Mouse (Mus musculus): ENCODE data around the gene Gdpd4.

Gdpd4 gene

DNA sequence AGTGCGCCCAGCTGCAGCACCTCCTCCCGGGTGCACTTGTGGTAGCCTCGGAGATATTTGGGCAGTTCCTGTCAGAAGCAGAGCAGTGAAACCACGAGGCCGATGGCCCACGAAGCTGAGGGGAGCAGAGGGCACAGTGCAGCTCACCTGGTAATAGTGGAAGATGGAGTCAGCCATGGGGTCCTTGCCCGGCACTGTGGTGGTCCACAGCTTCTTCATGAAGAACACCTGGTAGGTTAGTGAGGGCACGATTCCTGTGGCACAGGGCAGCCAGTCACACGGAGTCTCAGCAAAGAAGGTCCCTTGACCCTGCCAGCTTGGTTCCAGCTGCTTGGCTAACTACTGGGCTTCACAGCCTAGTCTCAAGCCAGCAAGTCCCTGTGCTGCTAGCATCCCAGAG is 134.7 kb downstream of the Gdpd4 start:
- TF ChIP-seq GATA4 (IDR thresholded peaks at IDR 0.05; ENCODE audit: insufficient replicate concordance, low read length) = no peak

DNA sequence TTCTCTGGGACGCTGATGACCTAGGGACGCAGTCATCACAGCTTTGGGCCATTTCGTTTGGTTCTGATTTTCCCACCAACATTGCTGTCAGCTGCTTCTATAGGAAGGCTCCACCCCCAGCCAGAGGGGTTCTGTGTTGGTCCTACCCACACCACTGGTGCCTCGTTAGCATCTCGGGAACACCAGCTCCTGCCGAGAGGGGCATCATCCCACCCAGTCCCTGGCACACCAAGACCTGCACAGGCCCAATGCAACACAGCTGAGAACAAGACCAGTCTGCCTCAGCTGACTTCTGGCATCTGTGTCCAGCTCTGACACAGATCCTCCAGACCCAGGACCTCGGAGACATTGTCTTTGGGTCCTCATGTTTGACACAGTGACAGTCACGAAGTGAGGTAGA is 135.2 kb downstream of the Gdpd4 start:
- TF ChIP-seq GATA4 (IDR thresholded peaks at IDR 0.05; ENCODE audit: insufficient replicate concordance, low read length) = no peak

DNA sequence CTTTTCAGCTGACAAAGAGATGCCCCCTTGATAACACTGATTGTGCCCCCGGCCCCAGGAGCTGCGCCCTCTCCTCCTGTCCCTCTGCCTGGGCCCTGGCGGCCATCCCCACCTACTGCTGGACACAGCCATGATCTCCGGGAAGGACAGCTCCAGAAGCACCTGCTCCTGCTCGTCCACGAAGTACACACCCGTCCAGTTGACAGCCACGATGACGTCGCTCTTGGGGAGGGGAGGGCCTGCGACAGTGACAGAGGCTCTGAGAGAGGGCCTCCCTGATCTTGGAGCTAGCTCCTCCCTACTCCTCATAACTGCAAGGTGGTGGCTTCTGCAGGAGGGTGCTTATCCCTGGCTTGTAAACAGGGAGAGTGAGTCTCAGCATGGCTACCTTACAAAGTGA is 146.5 kb downstream of the Gdpd4 start:
- TF ChIP-seq GATA4 (IDR thresholded peaks at IDR 0.05; ENCODE audit: insufficient replicate concordance, low read length) = no peak

DNA sequence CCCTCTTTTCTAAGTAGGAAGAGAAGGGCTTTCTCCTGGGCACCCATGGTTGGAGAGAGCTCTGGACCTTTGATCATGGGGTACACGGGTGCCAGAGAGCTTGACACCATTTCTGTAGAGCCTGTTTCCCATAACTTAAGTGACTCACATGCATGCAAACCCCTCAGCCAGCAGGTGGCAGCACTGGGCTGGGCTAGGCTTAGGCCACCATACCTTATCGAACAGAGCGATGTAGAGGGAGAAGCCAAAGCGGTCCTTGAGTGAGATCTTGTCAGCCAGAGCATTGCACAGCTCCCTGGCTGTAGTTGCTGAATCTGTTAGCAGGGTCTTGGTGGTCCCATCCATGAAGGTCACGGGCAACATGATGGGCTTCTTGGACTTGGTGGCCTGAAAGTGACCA is 151.9 kb downstream of the Gdpd4 start:
- TF ChIP-seq GATA4 (IDR thresholded peaks at IDR 0.05; ENCODE audit: insufficient replicate concordance, low read length) = no peak; the same call in 1 of the 2 replicates

DNA sequence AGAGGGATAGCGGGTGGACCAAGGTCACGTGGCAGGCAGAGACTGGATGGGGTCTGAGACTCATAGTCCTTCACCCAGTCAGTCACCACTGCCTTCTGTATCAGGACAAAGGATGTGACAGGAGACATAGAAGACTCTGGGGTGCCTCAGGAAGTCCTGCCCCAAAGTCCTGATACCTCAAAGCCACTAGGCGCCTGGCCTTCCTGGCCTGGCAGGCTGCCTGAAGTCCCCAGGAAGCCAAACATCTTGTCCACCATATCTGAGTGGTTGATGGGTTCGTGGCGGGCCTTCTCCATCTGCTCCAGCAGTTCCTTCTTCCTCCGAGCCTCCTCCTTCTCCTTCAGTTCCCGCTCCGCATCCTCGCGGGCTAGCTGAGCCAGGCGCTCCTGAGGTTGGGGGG is 157.7 kb downstream of the Gdpd4 start:
- TF ChIP-seq GATA4 (IDR thresholded peaks at IDR 0.05; ENCODE audit: insufficient replicate concordance, low read length) = peak; percentile 92; the same call in 1 of the 2 replicates

DNA sequence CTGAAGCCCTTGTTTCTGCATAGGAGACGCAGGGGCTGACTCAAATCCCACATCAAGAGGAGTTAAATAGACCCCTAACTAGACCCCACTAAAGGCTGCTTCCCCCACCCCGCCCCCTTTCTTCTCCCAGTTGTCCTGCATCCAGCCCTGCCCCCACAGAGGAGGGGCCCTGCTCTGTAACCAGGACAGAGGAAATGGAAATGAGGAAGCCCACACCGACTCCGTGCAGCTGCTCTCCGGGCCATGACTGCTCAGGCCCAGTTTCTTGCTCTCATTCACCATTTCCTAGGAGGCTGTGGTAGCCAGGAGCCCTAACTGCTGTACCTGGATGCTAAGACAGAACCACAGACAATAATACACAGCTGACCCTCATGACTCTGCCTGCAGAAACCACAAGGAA is 162.6 kb downstream of the Gdpd4 start:
- no peak for TF ChIP-seq GATA4 (IDR thresholded peaks at IDR 0.05; ENCODE audit: insufficient replicate concordance, low read length)

DNA sequence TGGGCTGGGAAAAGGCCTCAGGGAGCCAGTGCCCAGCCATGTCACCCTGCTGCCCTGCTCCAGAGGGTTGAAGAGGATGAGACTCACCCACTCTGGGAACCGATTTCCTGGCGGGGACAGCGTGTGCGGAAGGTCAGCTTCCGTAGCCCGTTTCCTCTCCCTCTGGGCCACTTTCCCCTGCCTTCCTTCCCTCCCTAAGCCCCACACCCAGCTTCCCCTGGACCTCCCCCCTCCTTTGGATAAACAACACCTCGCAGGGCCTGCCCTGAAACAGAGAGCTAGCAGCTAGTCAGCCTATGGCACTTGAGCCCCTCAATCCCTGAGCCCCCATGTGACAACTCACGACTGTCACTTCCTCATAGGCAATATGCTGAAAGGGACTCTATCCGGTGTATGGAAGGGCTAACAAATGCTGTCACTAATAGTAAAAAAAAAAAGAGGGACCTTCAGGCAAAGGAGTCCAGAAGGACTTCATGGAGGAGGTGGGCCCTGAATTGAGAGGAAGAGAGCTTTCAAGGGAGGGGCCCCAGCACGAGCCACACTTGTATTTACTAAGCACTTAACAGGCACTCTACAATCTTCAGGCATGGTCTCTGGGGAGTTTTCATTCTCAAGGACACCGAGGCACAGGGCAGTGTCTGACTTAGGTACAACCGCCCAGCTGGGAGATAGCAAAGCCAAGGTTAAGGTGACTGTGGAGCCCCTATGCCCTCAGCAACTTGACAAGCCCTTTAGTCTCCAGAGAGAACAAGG is 165.0 kb downstream of the Gdpd4 start:
- peak; percentile 54; the same call in 1 of the 2 replicates for TF ChIP-seq GATA4 (IDR thresholded peaks at IDR 0.05; ENCODE audit: insufficient replicate concordance, low read length)

DNA sequence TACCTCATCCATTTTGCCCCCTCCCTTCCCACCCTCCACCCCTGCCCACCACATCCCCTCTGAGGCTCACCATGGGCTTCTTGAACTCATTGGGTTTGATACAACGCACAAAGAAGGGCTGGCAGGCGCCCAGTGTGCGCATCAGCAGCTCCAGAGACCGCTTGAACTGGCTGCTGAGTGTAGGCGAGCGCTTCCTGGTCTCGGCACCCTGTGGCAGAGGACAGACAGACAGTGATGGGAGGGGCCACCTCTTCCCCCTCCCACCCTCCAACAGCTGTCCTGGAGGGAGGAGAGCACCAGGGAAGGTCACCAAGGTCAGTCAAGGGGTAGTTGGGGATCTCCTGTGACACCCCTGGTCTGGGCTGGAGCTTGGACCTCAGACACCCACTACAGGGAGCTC is 165.6 kb downstream of the Gdpd4 start:
- no peak for TF ChIP-seq GATA4 (IDR thresholded peaks at IDR 0.05; ENCODE audit: insufficient replicate concordance, low read length)

DNA sequence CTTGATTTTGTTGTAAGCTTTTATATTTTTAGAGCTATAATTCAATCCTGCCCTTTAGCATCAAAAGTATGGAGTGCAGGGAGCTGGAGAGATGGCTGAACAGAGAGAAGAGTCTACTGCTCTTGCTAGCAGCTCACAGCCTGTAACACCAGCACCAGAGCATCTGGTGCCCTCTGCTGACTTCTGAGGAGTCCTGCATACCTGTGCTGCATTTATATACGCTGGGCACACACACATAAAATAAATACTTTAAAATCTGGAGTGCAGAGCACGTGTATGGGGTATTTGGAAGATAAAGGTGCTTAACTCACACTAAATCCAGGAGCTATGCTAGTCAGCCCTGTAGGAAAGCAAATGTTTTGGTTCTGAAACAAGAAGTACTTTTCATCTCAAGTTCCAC is 166.6 kb downstream of the Gdpd4 start:
- TF ChIP-seq GATA4 (IDR thresholded peaks at IDR 0.05; ENCODE audit: insufficient replicate concordance, low read length) = no peak

DNA sequence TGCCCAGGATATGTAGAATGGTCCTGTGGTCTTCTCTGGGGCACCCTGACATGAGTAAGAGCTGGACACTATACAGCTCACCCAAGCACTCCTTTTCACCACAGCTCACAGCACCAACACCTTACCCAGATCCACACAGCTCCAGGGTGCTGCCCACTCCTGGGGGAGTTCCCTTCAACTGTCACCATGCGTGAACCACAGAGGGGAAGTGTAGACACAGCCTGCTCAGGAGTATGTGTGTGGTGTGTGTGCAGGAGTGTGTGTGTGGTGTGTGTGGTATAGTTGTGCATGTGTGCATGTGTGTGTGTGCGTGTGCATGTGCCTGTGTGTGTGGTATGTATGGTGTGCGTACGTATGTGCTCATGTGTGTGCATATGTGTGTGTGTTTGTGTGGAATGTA is 176.1 kb downstream of the Gdpd4 start:
- no peak for TF ChIP-seq GATA4 (IDR thresholded peaks at IDR 0.05; ENCODE audit: insufficient replicate concordance, low read length)

DNA sequence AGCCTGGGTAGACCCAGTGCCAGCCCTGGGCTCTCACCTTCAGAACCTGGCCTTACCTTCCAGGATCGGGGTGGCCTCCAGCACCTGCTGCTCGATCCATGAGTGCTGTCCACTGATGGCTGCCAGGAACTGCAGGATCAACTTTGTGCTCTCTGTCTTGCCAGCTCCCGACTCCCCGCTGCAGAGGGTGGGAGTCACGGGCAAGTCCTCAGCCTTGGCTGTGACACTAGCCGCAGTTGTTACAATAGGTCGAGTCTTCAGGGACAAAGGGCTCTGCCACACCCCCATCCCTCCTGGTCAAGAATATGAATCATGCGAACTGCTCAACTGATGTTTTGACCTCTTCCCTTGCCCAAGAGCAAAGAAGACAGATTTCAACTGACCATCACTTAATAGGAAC is 177.8 kb downstream of the Gdpd4 start:
- no peak for TF ChIP-seq GATA4 (IDR thresholded peaks at IDR 0.05; ENCODE audit: insufficient replicate concordance, low read length)
